Mouse (Mus musculus): ENCODE data around the gene Mark4.

- no peak for TF ChIP-seq CTCF (IDR thresholded peaks at IDR 0.05; ENCODE audit: insufficient read depth, low read length)
- TF ChIP-seq POLR2A (IDR thresholded peaks at IDR 0.05; ENCODE audit: borderline replicate concordance, extremely low read depth, low read depth, low read length), result no peak
Measured at GRCm38 (mm10) chr7:19444801-19445200, 13.8 kb downstream of the Mark4 start.
